Mouse (Mus musculus) lung, embryonic 14.5 days (tissue): ENCODE data around the gene Prkd2. TPM values are rescaled to one million over a fixed set of nuclear protein-coding genes. Genes with fewer than 3 reads are reported as not detected.

ENCODE experiments used
- ATAC-seq: fragments of 200-750 bp; cut with Nextera tagmentation; 2 replicates; pipeline ENCODE4 v1.8.0; 2017; ENCODE audit warnings: mild to moderate bottlenecking, moderate TSS enrichment, moderate library complexity; ENCODE audit not compliant: insufficient read depth
- DNase-seq: peaks from one replicate; pipeline ENCODE4 v3.0.0-alpha.2; 2015
- H3K27ac ChIP-seq: fragments of 300-500 bp; sonication (generic); 2 replicates; pipeline ENCODE4 v1.5.1; 2014; ENCODE audit warnings: low read depth, mild to moderate bottlenecking, moderate library complexity
- H3K27me3 ChIP-seq: fragments of 300-500 bp; sonication (generic); 2 replicates; pipeline ENCODE4 v1.6.1; 2014; ENCODE audit warnings: low read length, control low read depth; ENCODE audit not compliant: insufficient read depth
- H3K36me3 ChIP-seq: fragments of 300-500 bp; sonication (generic); 2 replicates; pipeline ENCODE4 v1.6.1; 2014; ENCODE audit warnings: control low read depth; ENCODE audit not compliant: insufficient read depth
- H3K4me1 ChIP-seq: fragments of 300-500 bp; sonication (generic); 2 replicates; pipeline ENCODE4 v1.6.1; 2014; ENCODE audit warnings: antibody characterized with exemption, control low read depth; ENCODE audit not compliant: insufficient read depth
- H3K4me2 ChIP-seq: fragments of 300-500 bp; sonication (generic); 2 replicates; pipeline ENCODE4 v1.6.1; 2014; ENCODE audit warnings: mild to moderate bottlenecking
- H3K4me3 ChIP-seq: fragments of 300-500 bp; sonication (generic); 2 replicates; pipeline ENCODE4 v1.5.1; 2014; ENCODE audit warnings: low read depth, low read length
- H3K9ac ChIP-seq: fragments of 300-500 bp; sonication (generic); 2 replicates; pipeline ENCODE4 v1.6.1; 2014
- H3K9me3 ChIP-seq: fragments of 300-500 bp; sonication (generic); 2 replicates; pipeline ENCODE4 v1.6.1; 2016; ENCODE audit warnings: low read depth, low read length, control low read depth
- CTCF ChIP-seq: IDR thresholded peaks from 2 replicates; pipeline ENCODE4 v1.5.1; 2016; ENCODE audit warnings: antibody characterized with exemption, low read depth
- WGBS: fragments of 180-500 bp; shearing (Covaris S2); extraction: QIAGEN DNeasy Blood & Tissue Kit; methylation state at CpG from one replicate; pipeline ENCODE4 v1.1.7; 2014; 5-methylcytosine and 5-hydroxymethylcytosine counted together
- polyA plus RNA-seq: library from polyadenylated mRNA; unstranded; fragments of >200 nt; fragmentation: Nextera tagmentation; extraction: Ambion mirVana; gene quantifications from 2 replicates; pipeline ENCODE4 v1.2.1, GENCODE M21; 2014

Gene Prkd2
- polyA plus RNA-seq, 1 experiment from 2014 or later, result 19.6 TPM

DNA sequence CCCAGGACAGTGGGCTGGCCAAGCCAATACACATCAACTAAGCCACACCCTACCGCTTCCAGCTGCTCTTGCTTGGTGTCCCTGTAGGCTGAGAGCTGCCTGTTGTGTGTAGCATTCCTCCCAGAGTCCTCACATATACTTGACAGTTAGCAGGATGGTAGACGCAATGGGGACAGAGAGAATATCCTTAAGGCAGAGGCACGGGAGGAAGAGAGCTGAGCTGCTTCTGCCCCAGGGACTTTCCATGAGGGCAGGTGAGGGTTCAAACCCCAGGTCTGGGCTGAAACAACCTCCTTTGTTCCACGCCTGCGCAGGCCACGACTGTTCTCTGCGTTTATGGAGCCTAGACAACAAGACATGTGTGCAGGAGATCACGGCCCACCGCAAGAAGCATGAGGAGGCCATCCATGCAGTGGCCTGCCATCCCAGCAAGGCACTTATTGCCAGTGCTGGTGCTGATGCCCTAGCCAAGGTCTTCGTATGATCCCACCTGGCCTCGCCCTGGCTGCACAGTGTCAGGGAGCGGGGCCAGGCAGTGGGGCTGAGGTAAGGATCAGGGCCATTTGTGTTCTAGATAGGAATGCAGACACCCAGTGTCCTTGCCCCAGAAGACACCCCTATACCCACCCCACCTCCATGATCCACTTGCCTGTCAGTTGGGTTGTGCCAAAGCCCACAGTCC lies 3.1 kb upstream of the Prkd2 start:
- ATAC-seq, result no peak
- H3K4me3 ChIP-seq, result no peak overlapping the region
- no peak for TF ChIP-seq CTCF

GRCm38 (mm10) chr7:16840109-16840491 lies 2.6 kb upstream of the Prkd2 start:
- no peaks in the 10 kb centered on the region for H3K27me3 ChIP-seq
- peaks cover 12% of the 10 kb centered on the region; the same call in 1 of the 2 replicates for H3K4me1 ChIP-seq
- H3K36me3 ChIP-seq, result peaks cover 57% of the 10 kb centered on the region
- ATAC-seq (no peak), DNase-seq (no peak)
- TF ChIP-seq CTCF, result no peak
- H3K27ac ChIP-seq, result no peak overlapping the region
- WGBS, result 81% methylated on average over 2 of the region's 2 CpGs
- H3K9me3 ChIP-seq, result no peaks in the 10 kb centered on the region
- H3K9ac ChIP-seq, result no peak overlapping the region
- no peak overlapping the region for H3K4me2 ChIP-seq
- H3K4me3 ChIP-seq, result no peak overlapping the region

More for the DNA sequence above, 3.1 kb upstream of the Prkd2 start:
- no peak overlapping the region for H3K9ac ChIP-seq
- H3K4me2 ChIP-seq, result no peak overlapping the region
- H3K27ac ChIP-seq, result no peak overlapping the region
- H3K27me3 ChIP-seq, result no peaks in the 10 kb centered on the region
- DNase-seq, result no peak
- H3K9me3 ChIP-seq, result no peaks in the 10 kb centered on the region
- H3K36me3 ChIP-seq, result peaks cover 63% of the 10 kb centered on the region
- H3K4me1 ChIP-seq, result peaks cover 12% of the 10 kb centered on the region; the same call in 1 of the 2 replicates
- WGBS, result 91% methylated on average over 12 of the region's 12 CpGs

DNA sequence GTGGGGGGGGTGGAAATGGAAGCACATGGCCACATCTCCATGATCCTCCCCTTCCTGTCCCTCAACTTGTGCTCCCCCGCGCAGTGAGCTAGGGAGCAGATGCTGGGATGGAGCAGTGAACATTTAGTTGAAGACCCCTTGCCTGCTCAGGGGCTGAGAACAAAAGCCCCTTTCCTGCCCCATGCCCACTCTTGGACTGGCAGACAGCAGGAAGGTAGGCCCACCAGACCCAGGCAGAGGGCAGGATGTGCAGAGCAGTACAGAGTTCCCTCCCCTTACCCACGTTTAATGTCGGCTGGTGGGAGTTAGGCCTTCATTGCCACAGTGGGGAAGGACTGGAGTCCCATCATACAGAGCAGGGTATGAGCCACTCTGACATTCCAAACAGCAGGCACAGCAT lies 1.6 kb upstream of the Prkd2 start:
- no peak overlapping the region for H3K4me3 ChIP-seq
- WGBS, result 83% methylated on average over 4 of the region's 4 CpGs
- H3K27ac ChIP-seq, result peak overlapping the region; percentile 62; the same call in 1 of the 2 replicates
- DNase-seq, result no peak
- peaks cover 16% of the 10 kb centered on the region for H3K4me1 ChIP-seq
- no peak overlapping the region for H3K9ac ChIP-seq
- H3K4me2 ChIP-seq, result no peak overlapping the region
- H3K27me3 ChIP-seq, result no peaks in the 10 kb centered on the region
- TF ChIP-seq CTCF, result no peak
- H3K36me3 ChIP-seq, result peaks cover 56% of the 10 kb centered on the region
- no peaks in the 10 kb centered on the region for H3K9me3 ChIP-seq
- ATAC-seq, result no peak

DNA sequence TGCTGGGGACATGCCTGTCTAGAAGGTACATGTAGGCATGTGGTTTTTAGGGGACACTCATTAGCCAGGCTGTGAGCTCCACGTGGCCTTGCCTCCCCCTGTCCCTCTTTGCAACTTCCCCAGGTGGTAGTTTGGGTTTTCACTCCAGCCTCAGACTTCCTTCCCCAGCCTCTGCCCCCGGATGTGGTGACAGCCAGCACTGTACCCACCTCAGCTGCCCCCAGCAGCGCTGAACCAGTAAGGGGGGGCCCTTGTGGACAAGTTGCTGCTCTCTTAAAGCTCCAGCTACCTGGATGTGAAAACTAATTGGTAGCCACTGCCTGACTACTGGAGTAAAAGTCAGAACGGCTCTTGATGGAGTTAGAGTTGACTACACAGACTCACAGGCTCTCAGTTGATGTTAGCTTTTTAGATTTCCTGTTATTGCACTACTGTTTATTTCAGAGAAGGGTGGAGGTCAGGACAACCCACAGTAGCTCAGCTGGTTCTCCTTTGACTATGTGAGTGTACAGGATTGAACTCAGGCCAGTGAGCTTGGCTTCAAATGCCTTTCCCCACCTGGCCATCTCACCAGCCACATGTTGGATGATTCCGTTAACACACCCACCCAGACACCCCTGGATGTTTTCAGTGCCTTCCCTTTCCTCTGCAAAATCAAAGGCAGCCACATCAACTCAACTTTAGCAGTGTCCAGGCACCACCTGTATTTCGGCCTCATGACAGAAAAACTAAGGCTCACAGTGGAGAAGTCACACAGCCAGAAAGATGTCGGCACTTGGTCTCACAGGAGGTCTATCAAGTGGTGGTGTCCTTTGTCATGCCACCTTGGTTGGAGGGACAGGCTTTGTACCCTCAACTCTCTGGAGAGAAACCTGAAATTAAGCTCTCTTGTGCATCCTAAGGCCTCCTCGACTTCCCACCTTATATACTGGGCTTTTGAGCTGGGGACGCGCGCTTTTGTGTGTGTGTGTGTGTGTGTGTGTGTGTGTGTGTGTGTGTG lies 841 bp upstream of the Prkd2 start:
- peak; percentile 23 for DNase-seq
- Histone ChIP-seq H3K9me3 (no peaks in the 10 kb centered on the region), H3K4me1 (peaks cover 16% of the 10 kb centered on the region), H3K4me2 (peak overlapping the region; percentile 98), H3K27ac (peak overlapping the region; percentile 62), H3K4me3 (peak overlapping the region; percentile 64), H3K27me3 (no peaks in the 10 kb centered on the region), H3K36me3 (peaks cover 52% of the 10 kb centered on the region), H3K9ac (peak overlapping the region; percentile 75; the same call in 1 of the 2 replicates)
- ATAC-seq, result peak; percentile 1; the same call in 1 of the 2 replicates
- 33% methylated on average over 11 of the region's 11 CpGs for WGBS
- TF ChIP-seq CTCF, result no peak

- Histone ChIP-seq H3K4me2 (peak overlapping the region; percentile 98), H3K27me3 (no peaks in the 10 kb centered on the region), H3K4me3 (peak overlapping the region; percentile 64), H3K9me3 (no peaks in the 10 kb centered on the region), H3K36me3 (peaks cover 40% of the 10 kb centered on the region), H3K9ac (peak overlapping the region; percentile 75), H3K27ac (peak overlapping the region; percentile 86), H3K4me1 (peaks cover 16% of the 10 kb centered on the region)
- WGBS, result 1% methylated on average over 33 of the region's 33 CpGs
- DNase-seq (peak; percentile 41), ATAC-seq (no peak)
- TF ChIP-seq CTCF, result peak; percentile 4; the same call in 1 of the 2 replicates
Observed at GRCm38 (mm10) chr7:16843441-16844171, 904 bp downstream of the Prkd2 start.

- DNase-seq, result no peak
- no peak for ATAC-seq
- H3K4me3 ChIP-seq, result peak overlapping the region; percentile 64
- TF ChIP-seq CTCF, result no peak
- peaks cover 38% of the 10 kb centered on the region for H3K36me3 ChIP-seq
- H3K4me1 ChIP-seq, result peaks cover 16% of the 10 kb centered on the region
- WGBS, result 63% methylated on average over 3 of the region's 3 CpGs
- peak overlapping the region; percentile 14 for H3K9ac ChIP-seq
- H3K27me3 ChIP-seq, result no peaks in the 10 kb centered on the region
- peak overlapping the region; percentile 22; the same call in 1 of the 2 replicates for H3K27ac ChIP-seq
- peak overlapping the region; percentile 98 for H3K4me2 ChIP-seq
- H3K9me3 ChIP-seq, result no peaks in the 10 kb centered on the region
Observed at GRCm38 (mm10) chr7:16844696-16845071, 2.0 kb downstream of the Prkd2 start.
